Mouse (Mus musculus) cerebellum, adult 18-20 months (tissue): ENCODE measurements at regions not wholly inside any gene's neighbourhood (a gene's known extent, or its start where the extent isn't known, plus 50 kb on each side); places are given as distances from the start of the nearest gene placed in this dataset.

Source experiments
- DNase-seq, 2 experiments: peaks; one replicate each; pipeline ENCODE4 v3.0.0; 2021

- no peak for DNase-seq
Observed at GRCm38 (mm10) chr3:140645785-140646388, 566.3 kb downstream of the Pdha2 start.

DNA sequence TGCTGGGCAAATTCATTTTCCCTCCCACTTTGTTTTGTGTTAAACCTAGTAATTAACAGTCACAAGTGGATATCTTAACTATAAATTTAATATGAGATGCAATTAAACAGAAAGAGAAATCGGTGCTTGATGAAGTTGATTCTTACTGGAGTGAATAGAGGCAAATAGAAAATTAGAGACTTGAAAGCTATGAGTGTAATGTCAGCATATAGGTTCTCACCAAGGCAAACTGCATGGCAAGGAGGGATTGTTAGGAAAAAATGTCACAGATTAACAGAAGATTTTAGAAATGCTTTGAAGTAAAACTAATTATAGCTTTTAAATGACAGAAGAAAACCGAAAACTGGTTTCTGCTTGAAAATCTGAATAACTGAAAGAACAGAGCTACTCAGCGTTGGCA, 592.3 kb downstream of the Pdha2 start:
- DNase-seq = no peak
